Mouse (Mus musculus) urinary bladder, adult 2 months (tissue): ENCODE measurements around the gene Nap1l4. TPM values are rescaled to one million over a fixed set of nuclear protein-coding genes. Genes with fewer than 3 reads are reported as not detected.
"Not testable (repeated sequence)": the region's sequence is repeated elsewhere in the genome, so short reads cannot be mapped to it uniquely, and the experiment has no call there.

ENCODE experiments used
- DNase-seq: peaks from one replicate; pipeline ENCODE4 v3.0.0; 2022; ENCODE audit warnings: low spot score
- polyA plus RNA-seq: library from polyadenylated mRNA; depleted of rRNA; stranded (reverse); fragments of >200 nt; gene quantifications from 2 replicates; pipeline ENCODE4 v1.2.3, GENCODE M21; 2012; rRNA removed

Nap1l4 gene
- 133 and 136 TPM in 2 replicates for polyA plus RNA-seq

GRCm38 (mm10) chr7:143548976-143549457, at the start of gene Nap1l4:
Gene Nap1l4, minus strand, starts transcription at chr7:143549106.
- DNase-seq: peak; percentile 99

GRCm38 (mm10) chr7:143594865-143595264, 46.0 kb upstream of the Nap1l4 start:
- no peak for DNase-seq

DNA sequence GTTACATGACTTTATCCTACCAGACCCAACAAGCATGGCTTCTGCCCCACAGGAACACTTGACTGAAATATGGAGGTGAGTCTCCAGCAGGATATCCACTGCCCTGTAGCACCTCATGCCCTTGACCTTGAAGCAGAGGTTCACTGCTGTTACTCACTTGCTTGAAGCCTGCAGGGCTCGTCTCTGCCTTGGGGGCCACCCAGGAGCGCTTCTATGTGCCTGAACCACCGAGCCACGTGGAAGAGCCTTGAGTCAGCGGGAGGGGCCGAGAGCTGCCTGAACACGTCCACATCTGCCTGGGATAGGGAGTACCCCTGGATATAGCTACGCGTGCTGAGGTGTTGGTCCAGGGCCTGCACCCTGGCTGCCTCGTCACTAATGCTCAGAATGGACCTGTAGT, 43.3 kb upstream of the Nap1l4 start:
- DNase-seq: no peak

GRCm38 (mm10) chr7:143588006-143588405, 39.1 kb upstream of the Nap1l4 start:
- no peak for DNase-seq

DNA sequence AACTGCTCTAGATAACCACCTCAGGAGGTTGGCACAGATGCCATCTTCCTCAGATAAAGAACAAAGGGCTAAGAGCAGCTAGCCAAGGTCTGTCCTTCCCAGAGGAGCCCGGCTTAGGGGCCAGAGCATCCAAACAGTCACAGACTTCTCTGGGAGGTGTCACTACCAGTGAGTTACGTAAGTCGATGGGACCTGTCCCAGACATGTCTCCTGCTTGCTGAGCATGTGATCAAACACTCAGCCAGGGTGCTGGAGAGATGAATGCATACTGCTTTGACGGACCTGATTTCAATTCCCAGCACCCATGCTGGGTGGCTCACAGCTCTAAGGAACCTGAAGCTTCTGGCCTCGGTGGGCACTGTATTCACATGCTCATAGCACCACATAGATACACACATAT, 38.7 kb upstream of the Nap1l4 start:
- DNase-seq: no peak

DNA sequence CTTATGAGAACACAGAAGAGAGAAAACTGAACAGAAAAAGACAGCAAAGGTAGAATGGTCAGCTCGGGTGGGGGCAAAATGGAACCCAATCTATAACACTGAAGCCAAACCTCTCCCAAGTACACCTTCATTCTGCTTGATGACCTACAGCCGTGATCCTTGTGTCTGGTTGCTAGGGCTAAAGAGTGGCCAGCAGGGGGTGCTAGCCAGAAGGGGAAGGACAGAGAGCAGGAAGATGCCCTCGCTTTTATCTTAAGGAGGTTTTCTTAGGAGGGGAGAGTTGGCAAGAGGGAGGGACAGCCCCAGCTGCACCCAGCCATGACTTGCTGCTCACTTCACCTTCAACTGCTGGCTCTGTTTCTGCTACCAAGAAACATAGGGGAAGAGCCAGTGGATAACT, 35.0 kb upstream of the Nap1l4 start:
- peak; percentile 43 for DNase-seq

- no peak for DNase-seq
These were observed 34.1 kb upstream of the Nap1l4 start for GRCm38 (mm10) chr7:143583025-143583424.

- DNase-seq: no peak
These were observed 26.8 kb upstream of the Nap1l4 start for GRCm38 (mm10) chr7:143575751-143576150.

- DNase-seq: no peak
These were observed 16.7 kb upstream of the Nap1l4 start for GRCm38 (mm10) chr7:143565648-143566039.

DNA sequence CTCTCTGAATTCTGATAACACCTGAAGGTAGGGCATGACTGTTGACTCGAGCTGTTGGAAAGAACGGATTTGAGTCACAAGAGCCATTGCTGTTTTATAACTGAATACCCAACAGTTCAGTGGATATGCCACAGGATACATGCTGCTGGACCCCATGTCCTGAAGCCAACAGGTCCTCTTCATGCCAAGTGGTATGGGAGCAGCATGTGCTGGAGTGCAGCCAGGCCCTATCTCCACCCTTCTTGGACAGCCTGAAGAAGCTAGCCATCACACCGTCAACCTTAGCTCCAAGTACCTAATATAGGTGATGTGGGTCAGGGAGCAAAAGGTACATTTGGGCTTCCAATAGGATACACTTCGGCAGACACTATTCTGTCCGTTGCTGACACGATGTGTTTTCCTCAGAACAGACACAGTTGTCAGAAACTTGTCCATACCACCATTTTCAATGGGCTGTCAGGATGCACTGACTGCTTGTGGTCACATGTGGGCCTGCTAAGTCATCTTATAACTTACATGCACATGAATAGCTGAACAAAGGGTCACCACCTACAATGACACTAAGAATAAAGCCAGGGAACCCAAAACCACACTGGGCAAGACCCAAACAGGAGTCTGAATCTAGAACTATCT, 16.2 kb upstream of the Nap1l4 start:
- DNase-seq: no peak

- DNase-seq: no peak
These were observed 14.9 kb upstream of the Nap1l4 start for GRCm38 (mm10) chr7:143563787-143564186.

DNA sequence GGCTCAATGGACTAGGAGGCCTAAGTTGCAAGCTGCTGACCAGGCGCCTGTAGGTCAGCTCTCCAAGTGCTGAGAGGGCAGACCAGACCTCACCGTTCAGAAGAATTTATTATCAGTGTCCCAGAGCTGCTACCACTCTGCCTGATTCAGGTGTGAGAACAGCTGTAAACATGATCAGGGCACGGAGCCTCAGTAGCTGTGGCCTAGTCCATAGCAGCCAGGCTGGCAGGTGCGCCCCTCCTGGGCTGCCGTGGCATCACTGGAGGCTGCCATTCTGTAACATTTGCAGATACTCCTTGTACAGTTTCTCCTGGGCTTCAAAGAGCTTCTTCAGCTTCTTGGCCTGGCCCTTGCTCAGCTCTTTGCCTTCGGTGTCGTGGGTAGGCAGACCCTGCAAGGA, 8.7 kb upstream of the Nap1l4 start:
- DNase-seq: no peak

DNA sequence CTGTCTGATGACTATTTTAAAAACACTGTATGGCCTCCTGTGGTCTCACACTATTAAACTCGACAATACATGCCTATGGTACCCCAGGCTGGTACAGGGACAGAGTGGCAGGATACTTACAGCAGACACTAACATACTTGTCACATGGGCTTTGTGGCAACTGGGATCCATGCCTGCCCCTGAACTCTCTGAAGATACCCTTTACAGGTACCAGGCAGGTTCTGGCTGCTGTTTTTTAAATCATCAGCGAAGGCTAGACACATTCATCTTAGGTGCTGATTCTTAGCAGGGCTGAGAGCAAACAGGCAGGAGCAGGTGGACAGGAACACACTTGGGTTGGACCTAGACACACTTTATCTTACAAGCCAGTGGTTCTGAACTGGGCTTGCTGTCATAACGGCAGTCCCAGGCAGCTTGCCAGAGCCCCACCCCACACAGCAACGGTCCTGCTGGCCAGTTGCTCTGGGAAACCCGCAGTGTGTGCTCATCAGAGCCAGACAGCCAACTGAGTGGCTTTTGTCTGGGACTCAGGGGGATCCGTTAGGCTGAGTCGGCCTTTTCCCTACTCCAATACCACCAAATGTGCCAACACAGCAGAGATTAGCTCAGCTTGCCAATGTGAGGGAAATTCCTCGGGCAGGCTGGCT, 8.2 kb upstream of the Nap1l4 start:
- DNase-seq: no peak

- no peak for DNase-seq
These were observed 798 bp upstream of the Nap1l4 start for GRCm38 (mm10) chr7:143549588-143550220.

GRCm38 (mm10) chr7:143548231-143548961, 510 bp downstream of the Nap1l4 start:
- DNase-seq: no peak

DNA sequence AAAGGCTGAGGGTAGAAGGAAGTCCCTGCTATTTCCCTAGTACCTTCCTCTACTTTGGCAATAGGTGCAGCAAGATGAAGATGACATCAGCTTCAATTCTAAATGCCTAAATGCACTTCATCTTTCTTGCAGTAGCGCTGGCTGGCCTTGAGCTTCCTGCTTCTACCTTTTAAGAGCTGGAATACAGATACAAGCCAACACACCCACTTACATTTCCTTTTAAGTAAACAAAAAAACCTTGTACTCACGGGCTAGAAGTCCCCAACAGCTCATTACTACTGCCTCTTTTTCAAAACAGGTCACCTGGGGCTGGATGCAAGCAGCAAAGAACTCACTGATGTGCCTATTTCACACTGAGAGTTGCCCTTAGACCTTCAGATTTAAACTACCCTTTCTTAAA, 2.4 kb downstream of the Nap1l4 start:
- DNase-seq: no peak

DNA sequence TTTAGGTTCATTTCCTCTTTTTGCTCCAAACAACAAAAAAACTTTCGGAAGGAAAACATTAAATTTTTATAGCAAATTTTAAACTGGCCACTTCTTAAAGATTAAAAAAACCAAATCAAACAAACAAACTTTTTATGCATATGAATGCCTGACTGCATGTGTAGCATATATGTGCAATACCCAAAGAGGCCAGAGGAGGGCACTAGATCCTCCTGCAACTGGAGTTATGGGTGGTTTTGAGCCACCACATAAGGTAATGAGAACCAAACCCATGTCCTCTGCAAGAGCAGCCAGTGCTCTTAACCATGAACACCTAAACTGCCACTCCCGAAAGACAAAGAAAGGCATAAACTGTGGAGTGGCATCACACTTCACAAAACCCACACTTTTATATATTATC, 4.5 kb downstream of the Nap1l4 start:
- no peak for DNase-seq

DNA sequence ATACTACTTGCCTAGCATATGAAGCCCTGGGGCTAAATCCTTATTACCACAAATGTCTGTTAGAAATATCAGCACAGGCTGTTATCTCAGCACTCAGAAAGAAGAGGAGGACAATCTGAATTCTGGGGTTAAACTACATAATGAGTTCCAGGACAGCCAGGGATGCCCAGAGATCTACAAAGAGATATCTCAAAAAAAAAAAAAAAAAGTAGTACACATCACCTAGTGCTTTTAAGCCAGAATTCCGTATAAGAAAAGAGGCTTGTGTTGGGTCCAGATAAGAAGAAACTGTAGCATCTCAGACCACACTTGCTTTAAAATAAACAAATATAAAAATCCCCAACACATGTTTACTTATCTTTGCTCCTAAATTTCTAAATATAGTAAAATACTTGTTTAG, 10.2 kb downstream of the Nap1l4 start:
- no peak for DNase-seq

DNA sequence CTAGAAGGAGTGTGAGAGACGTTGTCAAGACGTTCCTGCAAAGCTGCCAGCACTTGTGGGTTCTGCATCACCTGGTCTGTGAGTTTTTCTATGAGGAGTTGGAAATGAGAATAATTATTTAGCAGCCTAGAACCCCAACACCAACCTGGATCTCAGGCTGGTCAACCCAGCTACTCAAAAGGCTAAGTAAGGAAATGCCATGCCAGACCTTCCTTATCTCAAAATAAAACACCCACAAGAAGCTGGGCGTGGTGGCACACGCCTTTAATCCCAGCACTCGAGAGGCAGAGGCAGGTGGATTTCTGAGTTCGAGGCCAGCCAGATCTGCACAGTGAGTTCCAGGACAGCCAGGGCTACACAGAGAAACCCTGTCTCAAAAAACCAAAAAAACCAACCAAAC, 10.7 kb downstream of the Nap1l4 start:
- DNase-seq: not testable (repeated sequence)

DNA sequence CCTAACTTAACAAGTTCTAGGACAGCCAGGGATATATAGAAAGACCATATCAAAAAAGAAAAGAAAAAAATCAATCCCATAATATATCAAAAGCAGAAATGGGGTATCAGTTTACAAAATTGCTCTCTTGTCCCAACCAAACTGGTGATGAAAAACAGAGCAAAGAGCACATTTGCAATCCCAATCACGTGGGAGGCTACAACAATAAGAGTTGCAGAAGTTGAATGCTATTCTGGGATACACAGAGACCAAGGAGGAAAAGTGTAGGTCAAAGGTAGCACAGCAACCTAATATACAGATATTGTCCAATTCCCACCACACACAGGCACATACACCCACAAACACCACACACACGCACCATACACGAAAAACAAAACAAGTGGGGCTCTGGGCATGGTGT, 12.7 kb downstream of the Nap1l4 start:
- DNase-seq: no peak

GRCm38 (mm10) chr7:143533284-143533683, 15.6 kb downstream of the Nap1l4 start:
- DNase-seq: no peak

DNA sequence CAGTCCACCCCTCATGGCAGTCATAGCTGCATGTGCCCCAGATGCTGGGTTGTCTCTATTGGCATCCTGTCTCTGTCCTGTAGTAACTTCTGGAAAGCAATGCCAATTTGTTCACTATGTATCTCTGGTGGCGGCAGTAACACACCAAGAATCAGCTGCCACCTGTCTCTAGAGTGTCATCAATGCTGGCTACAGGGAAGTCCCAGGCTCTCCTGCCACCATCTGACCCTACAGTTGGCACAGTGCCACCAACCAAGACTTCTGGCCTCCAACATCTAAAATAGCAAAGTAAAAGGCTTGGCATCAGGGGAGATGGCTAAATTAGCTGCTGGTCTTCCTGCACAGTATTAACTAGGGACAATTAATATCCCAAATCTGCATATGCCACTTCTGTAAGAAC, 16.5 kb downstream of the Nap1l4 start:
- no peak for DNase-seq
